Mouse (Mus musculus) liver, embryonic 13.5 days (tissue): ENCODE measurements at regions not wholly inside any gene's neighbourhood (a gene's known extent, or its start where the extent isn't known, plus 50 kb on each side); places are given as distances from the start of the nearest gene placed in this dataset.

Experiments used
- ATAC-seq: fragments of 200-750 bp; cut with Nextera tagmentation; 2 replicates; pipeline ENCODE4 v1.8.0; 2017; ENCODE audit warnings: low read depth, mild to moderate bottlenecking, moderate number of reproducible peaks, moderate library complexity
- DNase-seq: peaks from one replicate; pipeline ENCODE4 v3.0.0; 2022
- H3K27ac ChIP-seq: fragments of 300-500 bp; sonication (generic); 2 replicates; pipeline ENCODE4 v1.5.1; 2015; ENCODE audit warnings: moderate library complexity, mild to moderate bottlenecking, inconsistent platforms
- H3K27me3 ChIP-seq: fragments of 300-500 bp; sonication (generic); 2 replicates; pipeline ENCODE4 v1.6.1; 2015; ENCODE audit warnings: mild to moderate bottlenecking, inconsistent platforms
- H3K36me3 ChIP-seq: fragments of 300-500 bp; sonication (generic); 2 replicates; pipeline ENCODE4 v1.6.1; 2015; ENCODE audit warnings: mild to moderate bottlenecking, inconsistent platforms
- H3K4me1 ChIP-seq: fragments of 300-500 bp; sonication (generic); replicated peaks from 2 replicates; pipeline ENCODE4 v1.6.1; 2015; ENCODE audit warnings: inconsistent platforms
- H3K4me2 ChIP-seq: fragments of 300-500 bp; sonication (generic); 2 replicates; pipeline ENCODE4 v1.6.1; 2015; ENCODE audit warnings: inconsistent platforms, mild to moderate bottlenecking, moderate library complexity
- H3K4me3 ChIP-seq: fragments of 300-500 bp; sonication (generic); replicated peaks from 2 replicates; pipeline ENCODE4 v1.5.1; 2015; ENCODE audit warnings: mild to moderate bottlenecking, inconsistent platforms
- H3K9ac ChIP-seq: fragments of 300-500 bp; sonication (generic); 2 replicates; pipeline ENCODE4 v1.6.1; 2015; ENCODE audit warnings: mild to moderate bottlenecking, inconsistent platforms
- H3K9me3 ChIP-seq: fragments of 300-500 bp; sonication (generic); replicated peaks from 2 replicates; pipeline ENCODE4 v1.6.1; 2016; ENCODE audit warnings: inconsistent platforms
- WGBS: fragments of 180-500 bp; shearing (Covaris S2); methylation state at CpG from one replicate; pipeline ENCODE4 v1.1.7; 2015; ENCODE audit not compliant: insufficient replicate concordance; 5-methylcytosine and 5-hydroxymethylcytosine counted together

DNA sequence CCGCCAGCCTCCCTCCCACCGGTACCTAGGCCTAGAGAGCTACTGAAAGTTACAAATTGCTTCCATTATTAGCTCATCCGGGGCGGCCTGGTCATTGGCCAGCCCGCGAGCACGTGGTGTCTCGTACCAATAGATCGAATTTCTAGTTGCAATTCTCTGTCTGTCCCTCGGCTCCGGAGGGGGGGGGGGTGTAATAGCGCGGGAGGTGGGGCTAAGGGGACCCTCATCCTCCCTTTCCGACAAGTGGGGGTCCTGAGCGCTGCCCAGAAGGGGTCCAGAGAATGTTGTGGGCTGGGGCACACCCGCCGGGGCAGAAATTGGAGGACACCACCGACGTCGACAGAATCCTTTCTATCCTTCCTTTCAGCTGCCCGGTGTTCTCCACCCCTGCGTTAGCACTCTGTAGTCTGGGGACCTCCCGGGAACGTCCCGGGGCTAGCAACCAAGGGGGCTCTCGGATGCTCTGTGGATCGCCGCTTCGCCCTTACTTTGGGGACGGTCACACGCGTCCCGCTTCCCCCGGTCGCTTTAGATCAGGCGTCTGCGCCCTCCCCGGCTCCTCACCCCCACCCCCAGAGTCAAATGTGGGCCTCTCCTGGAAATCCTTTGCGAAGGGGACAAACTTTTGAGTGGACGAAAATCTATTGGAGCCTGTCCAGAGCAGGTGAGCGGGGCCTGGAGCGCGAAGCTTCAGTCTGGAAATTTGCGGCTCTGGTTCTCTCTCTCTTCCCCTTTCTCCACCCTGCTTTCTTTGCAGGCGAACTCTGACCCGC, 64.6 kb downstream of the Smug1 start:
- no peak for DNase-seq
- H3K4me1 ChIP-seq: no peaks in the 10 kb centered on the region
- H3K4me2 ChIP-seq: peak overlapping the region; percentile 52
- H3K9me3 ChIP-seq: no peaks in the 10 kb centered on the region
- H3K36me3 ChIP-seq: no peaks in the 10 kb centered on the region
- 2% methylated on average over 46 of the region's 46 CpGs for WGBS
- no peak for ATAC-seq
- H3K27ac ChIP-seq: no peak overlapping the region
- H3K27me3 ChIP-seq: peaks cover 93% of the 10 kb centered on the region
- H3K4me3 ChIP-seq: peak overlapping the region; percentile 39
- no peak overlapping the region for H3K9ac ChIP-seq

DNA sequence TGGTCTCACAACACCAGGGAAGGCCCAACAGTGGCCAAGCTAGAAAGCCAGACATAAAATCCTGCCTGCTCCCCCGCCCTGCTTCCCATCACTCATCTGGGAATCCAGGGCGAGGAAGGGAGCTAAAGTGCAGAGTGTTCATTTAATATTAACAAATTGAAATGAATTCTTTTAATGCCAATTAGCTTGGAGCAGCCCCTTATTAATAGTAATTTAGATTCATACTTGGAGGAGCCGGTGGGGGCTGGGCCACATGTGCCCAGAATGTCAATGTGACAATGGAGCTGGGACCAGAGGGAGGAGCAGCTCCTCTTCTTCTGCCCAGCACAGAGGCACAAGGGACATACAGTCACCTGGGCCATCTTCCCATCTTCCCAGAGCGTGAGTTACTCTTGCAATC, 66.8 kb downstream of the Smug1 start:
- Histone ChIP-seq H3K4me3 (no peak overlapping the region), H3K4me1 (no peaks in the 10 kb centered on the region), H3K9ac (no peak overlapping the region), H3K36me3 (no peaks in the 10 kb centered on the region), H3K27ac (no peak overlapping the region), H3K4me2 (no peak overlapping the region), H3K9me3 (no peaks in the 10 kb centered on the region), H3K27me3 (peaks cover 94% of the 10 kb centered on the region)
- no peak for DNase-seq
- WGBS: 49% methylated on average over 4 of the region's 4 CpGs
- ATAC-seq: no peak

- Histone ChIP-seq H3K27ac (no peak overlapping the region), H3K9me3 (no peaks in the 10 kb centered on the region), H3K36me3 (no peaks in the 10 kb centered on the region), H3K4me3 (no peak overlapping the region), H3K27me3 (peaks cover 77% of the 10 kb centered on the region), H3K9ac (no peak overlapping the region), H3K4me2 (no peak overlapping the region), H3K4me1 (no peaks in the 10 kb centered on the region)
- ATAC-seq (no peak), DNase-seq (no peak)
- WGBS: 51% methylated on average over 7 of the region's 7 CpGs
Observed at GRCm38 (mm10) chr15:103094457-103094856, 72.4 kb downstream of the Smug1 start.

DNA sequence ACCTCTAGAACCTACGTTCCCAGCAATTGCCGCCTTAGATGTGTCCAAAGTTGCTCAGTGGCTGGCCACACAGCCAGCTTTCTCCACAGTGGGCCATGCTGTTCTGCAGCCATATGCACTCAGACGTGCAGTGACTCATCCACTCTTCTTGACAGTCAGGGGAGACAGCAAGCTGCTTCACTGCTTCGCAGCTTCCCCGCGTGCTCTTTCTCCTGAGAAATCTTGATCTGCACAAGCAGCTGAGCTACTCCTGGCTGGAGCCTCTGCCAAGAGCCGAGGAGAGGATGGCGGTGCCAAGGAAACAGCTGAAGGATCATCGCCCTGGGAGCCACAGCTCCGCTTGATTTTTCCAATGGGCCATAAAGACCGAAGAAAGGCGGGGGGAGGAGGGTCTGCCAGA, 73.2 kb downstream of the Smug1 start:
- H3K4me2 ChIP-seq: no peak overlapping the region
- H3K36me3 ChIP-seq: no peaks in the 10 kb centered on the region
- no peaks in the 10 kb centered on the region for H3K9me3 ChIP-seq
- no peak overlapping the region for H3K27ac ChIP-seq
- no peaks in the 10 kb centered on the region for H3K4me1 ChIP-seq
- H3K27me3 ChIP-seq: peaks cover 77% of the 10 kb centered on the region
- ATAC-seq (no peak), DNase-seq (no peak)
- no peak overlapping the region for H3K4me3 ChIP-seq
- 57% methylated on average over 12 of the region's 12 CpGs for WGBS
- H3K9ac ChIP-seq: no peak overlapping the region

DNA sequence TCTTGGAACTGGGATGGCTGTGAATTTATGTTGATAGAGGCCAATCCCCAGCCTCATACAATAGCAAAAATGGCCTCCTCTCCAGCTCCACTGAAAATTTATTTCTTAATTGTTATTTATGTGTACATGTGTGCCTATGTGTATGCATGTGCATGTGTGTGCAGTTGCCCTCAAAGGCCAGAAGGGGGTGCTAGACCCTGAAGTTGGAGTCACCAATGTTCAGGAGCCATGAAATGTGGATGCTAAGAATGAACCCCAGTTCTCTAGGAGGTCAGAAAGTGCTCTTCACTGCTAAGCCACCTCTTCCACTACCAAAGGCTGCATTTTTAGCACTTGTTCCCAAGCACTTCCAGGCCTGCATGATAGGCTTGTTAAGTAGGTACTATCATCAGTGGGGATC, 73.8 kb downstream of the Hoxc4 start:
- H3K9ac ChIP-seq: no peak overlapping the region
- H3K4me3 ChIP-seq: no peak overlapping the region
- DNase-seq (no peak), ATAC-seq (no peak)
- no peaks in the 10 kb centered on the region for H3K36me3 ChIP-seq
- no peaks in the 10 kb centered on the region for H3K4me1 ChIP-seq
- no peak overlapping the region for H3K27ac ChIP-seq
- no peaks in the 10 kb centered on the region for H3K9me3 ChIP-seq
- no peak overlapping the region for H3K4me2 ChIP-seq
- H3K27me3 ChIP-seq: peaks cover 80% of the 10 kb centered on the region

DNA sequence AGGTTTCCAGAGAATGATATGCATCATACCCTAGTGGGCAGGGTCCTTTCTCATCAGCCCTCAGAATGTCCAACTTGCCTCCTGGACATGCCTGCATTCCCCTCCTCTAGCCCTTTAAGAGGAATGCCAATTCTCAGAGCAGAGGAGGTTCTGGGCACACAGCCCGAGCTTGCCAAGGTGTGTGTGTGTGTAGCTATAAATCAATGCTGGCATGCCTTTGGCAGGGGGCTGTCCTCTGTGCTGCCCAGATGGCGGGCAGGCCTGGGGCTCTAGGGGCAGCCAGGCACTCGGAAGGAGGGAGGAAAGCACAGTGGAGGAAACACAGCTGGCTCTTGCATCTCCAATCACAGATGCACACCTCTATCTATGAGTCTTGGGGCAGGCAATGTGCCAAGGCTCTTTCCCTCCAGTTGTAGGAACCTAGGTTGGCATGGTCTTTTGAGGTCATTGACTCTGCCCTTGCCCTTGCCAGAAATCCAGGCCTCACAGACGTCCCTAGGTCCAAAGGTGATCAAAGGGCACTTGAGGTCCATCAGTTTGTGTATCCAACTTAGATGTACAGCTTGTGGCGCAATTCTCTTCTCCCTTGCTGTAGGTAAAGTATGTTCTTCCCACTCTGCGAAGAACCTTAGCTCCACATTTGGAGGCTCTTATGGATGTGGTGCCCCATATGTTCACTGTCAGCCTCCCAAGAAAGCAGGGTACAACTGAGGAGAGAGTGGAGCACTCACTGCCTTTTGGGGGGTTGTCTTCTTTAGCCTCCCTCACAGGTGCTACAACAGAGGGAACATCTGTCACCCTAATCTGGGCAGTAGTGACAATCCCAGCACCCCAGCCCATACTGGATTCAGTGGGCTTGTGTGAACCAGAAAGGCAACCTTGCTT, 71.8 kb downstream of the Hoxc4 start:
- Histone ChIP-seq H3K27me3 (peaks cover 80% of the 10 kb centered on the region), H3K9ac (no peak overlapping the region), H3K27ac (no peak overlapping the region), H3K4me1 (peaks cover 12% of the 10 kb centered on the region), H3K36me3 (no peaks in the 10 kb centered on the region), H3K4me2 (no peak overlapping the region), H3K9me3 (no peaks in the 10 kb centered on the region), H3K4me3 (no peak overlapping the region)
- 37% methylated on average over 6 of the region's 6 CpGs for WGBS
- DNase-seq (no peak), ATAC-seq (no peak)

DNA sequence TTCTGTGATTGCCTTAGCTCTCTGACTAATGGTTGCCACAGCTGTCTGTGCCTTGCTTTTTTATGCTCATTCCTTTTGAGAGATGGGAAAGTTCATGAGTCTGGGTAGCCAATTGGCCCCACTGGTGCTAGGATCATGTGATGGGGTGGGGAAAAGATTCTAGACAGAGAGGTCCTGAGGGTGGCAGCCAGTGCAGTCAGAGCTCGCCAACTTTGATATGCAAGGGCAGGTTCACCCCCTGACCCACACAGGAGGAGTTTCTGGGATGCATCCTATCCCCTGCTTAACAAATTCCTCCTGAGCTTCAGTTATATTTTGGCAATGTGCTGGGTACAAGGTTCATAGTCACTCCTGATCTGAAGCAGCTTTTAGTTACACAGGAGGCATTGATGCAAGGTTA, 71.1 kb downstream of the Hoxc4 start:
- DNase-seq: no peak
- no peak for ATAC-seq
- no peaks in the 10 kb centered on the region for H3K36me3 ChIP-seq
- WGBS: 30% methylated on average over 1 of the region's 1 CpGs
- no peak overlapping the region for H3K9ac ChIP-seq
- H3K4me1 ChIP-seq: peaks cover 14% of the 10 kb centered on the region
- H3K27ac ChIP-seq: no peak overlapping the region
- no peaks in the 10 kb centered on the region for H3K9me3 ChIP-seq
- peaks cover 81% of the 10 kb centered on the region for H3K27me3 ChIP-seq
- H3K4me2 ChIP-seq: no peak overlapping the region
- no peak overlapping the region for H3K4me3 ChIP-seq

DNA sequence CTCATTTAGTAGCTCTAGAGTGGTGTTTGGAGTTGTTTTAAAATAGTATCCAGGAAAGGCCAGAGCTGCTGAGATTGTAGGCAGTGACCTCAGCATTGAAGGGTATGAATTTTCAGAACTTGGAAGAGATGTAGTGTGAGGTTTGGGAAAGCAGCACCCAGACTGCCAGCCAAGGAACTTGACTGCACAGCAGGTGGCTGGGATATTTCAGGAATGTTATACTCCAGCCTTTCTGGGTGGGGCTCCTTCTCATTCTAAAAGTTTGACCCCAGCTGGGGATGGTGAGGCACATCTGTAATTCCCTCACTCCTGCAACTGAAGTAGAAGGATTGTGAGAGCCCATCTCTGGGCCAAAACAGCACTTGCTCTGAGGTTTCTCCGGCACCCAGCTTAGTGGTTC, 70.7 kb downstream of the Hoxc4 start:
- Histone ChIP-seq H3K4me3 (no peak overlapping the region), H3K9me3 (no peaks in the 10 kb centered on the region), H3K36me3 (no peaks in the 10 kb centered on the region), H3K27ac (no peak overlapping the region), H3K9ac (no peak overlapping the region), H3K4me1 (peaks cover 15% of the 10 kb centered on the region), H3K27me3 (peaks cover 81% of the 10 kb centered on the region), H3K4me2 (no peak overlapping the region)
- DNase-seq (no peak), ATAC-seq (no peak)
- WGBS: 56% methylated on average over 1 of the region's 1 CpGs

DNA sequence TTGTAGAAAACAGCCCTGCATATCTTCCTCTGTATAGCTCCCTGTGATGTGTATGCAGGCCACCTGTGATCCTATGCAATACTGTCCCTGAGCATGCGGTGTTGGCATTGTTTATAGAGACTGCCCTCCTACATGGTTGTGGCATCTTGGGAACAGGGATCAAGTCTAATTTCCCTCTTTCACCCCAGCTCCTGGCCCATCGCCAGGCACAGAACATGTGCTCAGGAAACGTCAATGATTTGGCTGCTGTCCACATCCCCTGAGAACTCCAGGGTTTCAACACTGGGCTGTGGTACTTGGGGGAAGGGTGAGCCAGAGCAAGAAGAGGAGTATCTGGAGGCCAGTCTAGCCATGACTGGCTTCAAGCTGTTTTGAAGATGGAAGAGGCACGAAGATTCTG, 68.5 kb downstream of the Hoxc4 start:
- no peak overlapping the region for H3K4me2 ChIP-seq
- no peak for DNase-seq
- no peaks in the 10 kb centered on the region for H3K9me3 ChIP-seq
- H3K36me3 ChIP-seq: no peaks in the 10 kb centered on the region
- peaks cover 97% of the 10 kb centered on the region for H3K27me3 ChIP-seq
- H3K27ac ChIP-seq: no peak overlapping the region
- WGBS: 24% methylated on average over 4 of the region's 4 CpGs
- ATAC-seq: no peak
- H3K4me1 ChIP-seq: peaks cover 28% of the 10 kb centered on the region
- no peak overlapping the region for H3K9ac ChIP-seq
- H3K4me3 ChIP-seq: no peak overlapping the region

GRCm38 (mm10) chr15:103086672-103087069, 67.9 kb downstream of the Hoxc4 start:
- Histone ChIP-seq H3K4me3 (peak overlapping the region; percentile 18; the same call in 1 of the 2 replicates), H3K27ac (no peak overlapping the region), H3K27me3 (peaks cover 99% of the 10 kb centered on the region), H3K36me3 (no peaks in the 10 kb centered on the region), H3K9ac (no peak overlapping the region), H3K4me1 (peaks cover 28% of the 10 kb centered on the region), H3K9me3 (no peaks in the 10 kb centered on the region), H3K4me2 (peak overlapping the region; percentile 48)
- ATAC-seq (no peak), DNase-seq (no peak)
- 15% methylated on average over 15 of the region's 15 CpGs for WGBS
